Mouse (Mus musculus) intestine, postnatal 0 days (tissue): ENCODE data around the gene Lgr6. TPM values are rescaled to one million over a fixed set of nuclear protein-coding genes. Genes with fewer than 3 reads are reported as not detected.
A peak's percentile ranks its signal among the peaks of the same experiment; 100 is the strongest.

Experiments
- ATAC-seq: fragments of 200-750 bp; cut with Nextera tagmentation; 2 replicates; pipeline ENCODE4 v1.8.0; 2017; ENCODE audit warnings: mild to moderate bottlenecking, moderate TSS enrichment, moderate library complexity
- H3K27ac ChIP-seq: fragments of 300-500 bp; sonication (generic); 2 replicates; pipeline ENCODE4 v1.5.1; 2014; ENCODE audit warnings: mild to moderate bottlenecking, low read depth, low read length, moderate library complexity
- H3K27me3 ChIP-seq: fragments of 300-500 bp; sonication (generic); replicated peaks from 2 replicates; pipeline ENCODE4 v1.6.1; 2014; ENCODE audit warnings: low read length, mixed read lengths; ENCODE audit not compliant: control insufficient read depth, insufficient read depth
- H3K36me3 ChIP-seq: fragments of 300-500 bp; sonication (generic); 2 replicates; pipeline ENCODE4 v1.6.1; 2014; ENCODE audit warnings: mild to moderate bottlenecking, moderate library complexity; ENCODE audit not compliant: control insufficient read depth, insufficient read depth
- H3K4me1 ChIP-seq: fragments of 300-500 bp; sonication (generic); replicated peaks from 2 replicates; pipeline ENCODE4 v1.6.1; 2014; ENCODE audit warnings: antibody characterized with exemption, low read length, mixed read lengths; ENCODE audit not compliant: control insufficient read depth, insufficient read depth
- H3K4me2 ChIP-seq: fragments of 300-500 bp; sonication (generic); replicated peaks from 2 replicates; pipeline ENCODE4 v1.6.1; 2014; ENCODE audit warnings: low read depth, mild to moderate bottlenecking, moderate library complexity
- H3K4me3 ChIP-seq: fragments of 300-500 bp; sonication (generic); 2 replicates; pipeline ENCODE4 v1.5.1; 2014; ENCODE audit warnings: low read depth, low read length
- H3K9ac ChIP-seq: fragments of 300-500 bp; sonication (generic); 2 replicates; pipeline ENCODE4 v1.6.1; 2014; ENCODE audit warnings: mild to moderate bottlenecking, low read depth, low read length
- H3K9me3 ChIP-seq: fragments of 300-500 bp; sonication (generic); 2 replicates; pipeline ENCODE4 v1.6.1; 2016; ENCODE audit warnings: mixed run types; ENCODE audit not compliant: control insufficient read depth
- CTCF ChIP-seq: sonication (generic); IDR thresholded peaks from 2 replicates; pipeline ENCODE4 v1.5.1; 2016; ENCODE audit warnings: low read depth, mild to moderate bottlenecking, control low read depth, antibody characterized with exemption, moderate library complexity
- WGBS: fragments of 180-500 bp; shearing (Covaris S2); extraction: QIAGEN DNeasy Blood & Tissue Kit; methylation state at CpG from one replicate; pipeline ENCODE4 v1.1.7; 2014; 5-methylcytosine and 5-hydroxymethylcytosine counted together
- polyA plus RNA-seq: library from polyadenylated mRNA; unstranded; fragments of >200 nt; fragmentation: Nextera tagmentation; extraction: Ambion mirVana; gene quantifications from 2 replicates; pipeline ENCODE4 v1.2.1, GENCODE M21; 2015

The Lgr6 gene
- polyA plus RNA-seq, 1 experiment from 2014 or later: 0.44 TPM

DNA sequence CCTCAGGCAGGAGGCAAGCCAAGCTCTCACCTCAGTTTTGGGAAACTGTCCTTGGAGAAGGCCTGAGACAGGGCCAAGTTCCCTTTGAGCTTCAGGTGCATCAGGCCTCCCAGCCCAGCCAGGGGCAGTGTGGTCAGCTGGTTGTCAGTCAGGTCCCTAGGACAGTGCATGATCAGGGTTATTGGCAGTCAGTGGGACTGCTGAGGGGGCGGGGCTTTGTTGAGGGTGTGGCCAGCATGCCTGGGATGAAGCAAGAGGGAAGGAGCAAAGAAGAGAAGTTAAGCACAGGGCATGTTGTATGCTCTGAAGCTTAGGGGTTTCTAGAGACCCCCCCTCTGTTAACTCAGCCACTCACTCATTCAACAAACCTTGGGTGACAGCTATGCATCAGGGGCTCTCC is 109.1 kb downstream of the Lgr6 start:
- Histone ChIP-seq H3K9me3 (no peaks in the 10 kb centered on the region), H3K4me2 (no peak overlapping the region), H3K27me3 (no peaks in the 10 kb centered on the region), H3K9ac (no peak overlapping the region), H3K4me3 (no peak overlapping the region), H3K4me1 (no peaks in the 10 kb centered on the region), H3K36me3 (no peaks in the 10 kb centered on the region), H3K27ac (no peak overlapping the region)
- no peak for ATAC-seq
- 0% methylated on average over 1 of the region's 1 CpGs for WGBS
- no peak for TF ChIP-seq CTCF

DNA sequence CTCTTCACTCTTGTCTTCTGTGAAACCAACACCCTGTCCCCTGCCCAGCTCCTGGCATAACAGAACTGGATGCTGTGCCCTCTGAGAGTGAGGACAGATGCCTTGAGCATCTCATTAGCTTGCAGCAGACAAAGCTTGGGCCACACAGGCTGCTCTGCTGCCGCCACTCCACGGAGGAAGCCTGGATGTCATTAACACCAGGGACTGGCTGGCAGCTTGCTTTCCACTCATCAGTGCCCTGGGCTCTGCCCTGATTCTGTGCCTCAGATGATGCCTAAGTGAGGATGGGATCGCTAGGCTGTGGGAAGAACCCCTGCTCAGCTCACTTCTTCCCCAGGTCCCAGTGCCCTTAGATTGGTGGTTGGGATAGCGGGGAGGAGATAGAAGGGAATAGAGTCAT is 109.6 kb downstream of the Lgr6 start:
- H3K4me3 ChIP-seq: no peak overlapping the region
- 86% methylated on average over 4 of the region's 4 CpGs for WGBS
- H3K9me3 ChIP-seq: no peaks in the 10 kb centered on the region
- H3K4me2 ChIP-seq: no peak overlapping the region
- H3K4me1 ChIP-seq: no peaks in the 10 kb centered on the region
- no peak for ATAC-seq
- H3K27ac ChIP-seq: no peak overlapping the region
- no peak overlapping the region for H3K9ac ChIP-seq
- TF ChIP-seq CTCF: no peak
- no peaks in the 10 kb centered on the region for H3K27me3 ChIP-seq
- no peaks in the 10 kb centered on the region for H3K36me3 ChIP-seq

DNA sequence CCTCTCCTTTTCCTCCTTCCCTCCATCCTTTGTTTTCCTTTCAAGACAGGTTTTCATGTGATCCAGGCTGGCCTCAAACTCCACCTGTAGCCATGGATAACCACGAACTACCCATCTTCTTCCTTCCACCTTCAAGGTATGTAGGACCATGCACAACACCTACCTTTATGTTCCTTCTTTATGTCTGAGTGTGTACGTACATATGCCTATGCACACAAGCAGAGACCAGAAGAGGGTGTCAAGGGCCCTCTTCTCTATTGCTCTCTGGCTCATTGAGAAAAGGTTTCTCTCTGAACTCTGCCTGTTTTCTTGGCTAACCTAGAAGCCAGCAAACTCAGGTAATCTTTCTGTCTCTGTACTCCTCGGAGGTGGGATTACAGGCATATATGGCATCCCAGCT is 110.3 kb downstream of the Lgr6 start:
- Histone ChIP-seq H3K4me2 (no peak overlapping the region), H3K27ac (no peak overlapping the region), H3K27me3 (no peaks in the 10 kb centered on the region; the same call in 1 of the 2 replicates), H3K9me3 (no peaks in the 10 kb centered on the region), H3K4me1 (no peaks in the 10 kb centered on the region), H3K36me3 (no peaks in the 10 kb centered on the region), H3K9ac (no peak overlapping the region), H3K4me3 (no peak overlapping the region)
- no peak for ATAC-seq
- WGBS: 82% methylated on average over 3 of the region's 3 CpGs
- no peak for TF ChIP-seq CTCF

DNA sequence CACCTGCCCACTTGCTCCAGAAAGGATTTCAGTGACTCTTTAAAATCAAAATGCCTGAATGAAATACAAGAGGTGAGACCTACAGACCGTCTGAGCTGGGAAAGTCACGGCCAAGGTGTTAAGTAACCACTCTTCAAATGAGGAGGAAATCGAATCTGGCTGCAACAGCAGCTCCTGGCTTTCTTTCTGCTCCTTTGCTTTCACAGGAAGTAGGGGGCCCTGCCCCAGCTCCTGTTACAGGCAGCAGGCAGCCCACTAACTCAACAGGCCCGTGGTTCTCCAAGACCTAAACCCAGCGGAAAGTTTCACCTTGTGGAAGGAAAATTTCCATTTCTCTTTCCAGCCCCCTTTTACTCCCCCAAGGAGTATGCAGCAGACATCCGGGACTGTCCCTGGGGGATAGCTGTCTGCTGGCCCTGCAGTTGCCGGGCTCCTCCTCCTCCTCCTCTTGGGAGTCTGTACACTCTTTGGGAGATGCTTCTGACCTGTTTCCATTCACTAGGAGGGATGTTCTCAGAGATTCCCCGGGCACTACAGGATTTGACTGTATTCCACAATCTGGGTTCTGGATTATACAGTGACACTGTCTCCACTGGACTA is 112.9 kb downstream of the Lgr6 start:
- no peak overlapping the region for H3K4me2 ChIP-seq
- no peak for TF ChIP-seq CTCF
- H3K36me3 ChIP-seq: no peaks in the 10 kb centered on the region
- no peaks in the 10 kb centered on the region; the same call in 1 of the 2 replicates for H3K27me3 ChIP-seq
- no peak overlapping the region for H3K4me3 ChIP-seq
- 40% methylated on average over 8 of the region's 8 CpGs for WGBS
- no peak overlapping the region for H3K9ac ChIP-seq
- H3K4me1 ChIP-seq: no peaks in the 10 kb centered on the region; the same call in 1 of the 2 replicates
- H3K9me3 ChIP-seq: no peaks in the 10 kb centered on the region
- ATAC-seq: no peak
- no peak overlapping the region for H3K27ac ChIP-seq

DNA sequence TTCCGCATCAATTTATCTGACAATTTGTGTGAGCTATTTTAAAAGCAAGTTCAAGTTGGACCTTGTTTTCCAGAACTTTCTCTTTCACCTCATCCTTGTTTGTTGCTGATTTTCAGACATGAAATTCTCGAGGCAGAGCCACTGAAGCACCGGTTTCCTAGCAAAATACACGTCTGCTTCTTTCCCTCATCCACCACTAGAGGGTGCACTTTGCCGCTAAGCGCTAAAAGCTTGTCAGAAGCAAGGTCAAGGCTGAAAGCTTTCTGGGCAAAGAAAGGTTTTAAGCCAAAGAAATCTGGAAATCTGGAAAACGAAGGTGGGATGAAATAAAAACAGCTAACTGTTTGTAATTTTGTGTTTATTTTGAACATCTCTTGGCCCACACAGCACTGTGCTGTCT is 115.7 kb downstream of the Lgr6 start:
- TF ChIP-seq CTCF: peak; percentile 96
- Histone ChIP-seq H3K4me3 (no peak overlapping the region), H3K36me3 (no peaks in the 10 kb centered on the region), H3K27me3 (no peaks in the 10 kb centered on the region; the same call in 1 of the 2 replicates), H3K9me3 (no peaks in the 10 kb centered on the region), H3K9ac (no peak overlapping the region), H3K4me1 (no peaks in the 10 kb centered on the region; the same call in 1 of the 2 replicates), H3K4me2 (no peak overlapping the region), H3K27ac (no peak overlapping the region)
- no peak for ATAC-seq
- 10% methylated on average over 7 of the region's 7 CpGs for WGBS

DNA sequence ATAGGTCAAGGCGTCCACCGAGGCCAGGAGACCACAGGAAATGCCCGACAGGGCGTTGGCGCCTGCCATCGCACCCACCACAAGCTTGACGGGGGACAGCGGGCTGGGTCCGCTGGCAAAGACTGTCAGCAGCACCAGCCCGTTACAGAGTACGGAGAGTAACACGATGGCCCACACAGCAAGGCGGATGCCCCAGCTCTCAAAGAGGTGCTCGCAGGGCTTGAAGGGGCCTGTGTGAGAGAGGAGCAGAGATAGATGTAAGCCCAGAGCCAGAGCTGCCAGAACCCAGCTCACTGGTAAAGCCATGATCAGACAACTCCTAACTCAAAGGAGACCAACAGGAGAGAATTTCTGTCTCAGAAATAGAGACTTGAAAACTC is 117.1 kb downstream of the Lgr6 start:
- H3K9ac ChIP-seq: peak overlapping the region; percentile 11; the same call in 1 of the 2 replicates

More for the DNA sequence above, 117.1 kb downstream of the Lgr6 start:
- peak overlapping the region; percentile 68 for H3K4me2 ChIP-seq
- no peak for TF ChIP-seq CTCF
- peak overlapping the region; percentile 27 for H3K4me3 ChIP-seq
- no peaks in the 10 kb centered on the region; the same call in 1 of the 2 replicates for H3K4me1 ChIP-seq
- no peaks in the 10 kb centered on the region for H3K9me3 ChIP-seq
- H3K36me3 ChIP-seq: no peaks in the 10 kb centered on the region
- no peak overlapping the region for H3K27ac ChIP-seq
- no peaks in the 10 kb centered on the region; the same call in 1 of the 2 replicates for H3K27me3 ChIP-seq
- ATAC-seq: no peak
- WGBS: 19% methylated on average over 14 of the region's 14 CpGs
